Mouse (Mus musculus): ENCODE results near the gene Prr19.

DNA sequence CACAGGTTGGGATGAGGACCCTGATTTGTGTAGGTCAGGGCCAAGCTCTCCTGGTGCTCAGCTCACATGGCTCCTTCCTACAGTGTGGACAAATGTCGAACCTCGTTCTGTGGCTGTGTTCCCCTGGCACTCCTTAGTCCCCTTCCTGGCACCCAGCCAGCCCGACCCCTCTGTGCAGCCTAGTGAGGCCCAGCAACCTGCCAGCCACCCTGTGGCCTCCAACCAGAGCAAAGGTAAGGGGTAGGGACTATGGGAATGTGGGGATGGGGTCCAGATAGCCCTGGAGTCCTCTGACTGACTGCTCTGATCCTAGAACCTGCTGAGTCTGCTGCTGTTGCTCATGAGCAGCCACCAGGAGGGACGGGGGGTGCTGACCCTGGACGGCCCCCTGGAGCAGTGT, 16.4 kb upstream of the Prr19 start:
- TF ChIP-seq POLR2A (IDR thresholded peaks at IDR 0.05; ENCODE audit: borderline replicate concordance, low read depth, low read length), result no peak
- TF ChIP-seq CTCF (IDR thresholded peaks at IDR 0.05; ENCODE audit: low read depth, low read length), result no peak
